Mouse (Mus musculus) stomach, postnatal 0 days (tissue): ENCODE results near the gene Izumo2. TPM values are rescaled to one million over a fixed set of nuclear protein-coding genes. Genes with fewer than 3 reads are reported as not detected.

ENCODE experiments used
- ATAC-seq: fragments of 200-750 bp; cut with Nextera tagmentation; 2 replicates; pipeline ENCODE4 v1.8.0; 2017; ENCODE audit not compliant: low FRiP score, low TSS enrichment
- DNase-seq: peaks from one replicate; pipeline ENCODE4 v3.0.0-alpha.2; 2016; ENCODE audit warnings: low spot score
- H3K27ac ChIP-seq: fragments of 300-500 bp; sonication (generic); replicated peaks from 2 replicates; pipeline ENCODE4 v1.5.1; 2014; ENCODE audit warnings: mild to moderate bottlenecking, control low read depth
- H3K27me3 ChIP-seq: fragments of 300-500 bp; sonication (generic); 2 replicates; pipeline ENCODE4 v1.6.1; 2014; ENCODE audit warnings: low read length; ENCODE audit not compliant: control insufficient read depth, insufficient read depth
- H3K36me3 ChIP-seq: fragments of 300-500 bp; sonication (generic); 2 replicates; pipeline ENCODE4 v1.6.1; 2014; ENCODE audit warnings: low read length, mixed read lengths; ENCODE audit not compliant: control insufficient read depth, insufficient read depth
- H3K4me1 ChIP-seq: fragments of 300-500 bp; sonication (generic); replicated peaks from 2 replicates; pipeline ENCODE4 v1.6.1; 2014; ENCODE audit warnings: antibody characterized with exemption; ENCODE audit not compliant: control insufficient read depth, insufficient read depth
- H3K4me2 ChIP-seq: fragments of 300-500 bp; sonication (generic); replicated peaks from 2 replicates; pipeline ENCODE4 v1.6.1; 2014; ENCODE audit warnings: low read depth, mild to moderate bottlenecking, control low read depth, moderate library complexity
- H3K4me3 ChIP-seq: fragments of 300-500 bp; sonication (generic); 2 replicates; pipeline ENCODE4 v1.5.1; 2014; ENCODE audit warnings: low read depth, low read length, control low read depth
- H3K9ac ChIP-seq: fragments of 300-500 bp; sonication (generic); 2 replicates; pipeline ENCODE4 v1.6.1; 2014; ENCODE audit warnings: mild to moderate bottlenecking, low read length, control low read depth, mixed read lengths
- H3K9me3 ChIP-seq: fragments of 300-500 bp; sonication (generic); 2 replicates; pipeline ENCODE4 v1.6.1; 2016; ENCODE audit warnings: low read length; ENCODE audit not compliant: control insufficient read depth
- CTCF ChIP-seq: IDR thresholded peaks from 2 replicates; pipeline ENCODE4 v1.5.1; 2016; ENCODE audit warnings: antibody characterized with exemption, low read depth, mild to moderate bottlenecking, moderate library complexity
- EP300 ChIP-seq: optimal IDR thresholded peaks from 2 replicates; pipeline ENCODE3; 2016; ENCODE audit warnings: antibody characterized with exemption
- WGBS: fragments of 180-500 bp; shearing (Covaris S2); extraction: QIAGEN DNeasy Blood & Tissue Kit; methylation state at CpG from one replicate; pipeline ENCODE4 v1.1.7; 2014; 5-methylcytosine and 5-hydroxymethylcytosine counted together
- polyA plus RNA-seq: library from polyadenylated mRNA; unstranded; fragments of >200 nt; fragmentation: Nextera tagmentation; extraction: Ambion mirVana; gene quantifications from 2 replicates; pipeline ENCODE4 v1.2.1, GENCODE M21; 2015

Izumo2 gene
- polyA plus RNA-seq, 1 experiment from 2014 or later = not detected

GRCm38 (mm10) chr7:44689331-44689730, 19.2 kb upstream of the Izumo2 start:
- DNase-seq (no peak), ATAC-seq (no peak)
- no peak overlapping the region for H3K4me2 ChIP-seq
- no peaks in the 10 kb centered on the region for H3K4me1 ChIP-seq
- no peaks in the 10 kb centered on the region for H3K27me3 ChIP-seq
- H3K9me3 ChIP-seq = no peaks in the 10 kb centered on the region
- no peak overlapping the region for H3K4me3 ChIP-seq
- no peaks in the 10 kb centered on the region for H3K36me3 ChIP-seq
- WGBS = 89% methylated on average over 7 of the region's 7 CpGs
- H3K9ac ChIP-seq = no peak overlapping the region
- H3K27ac ChIP-seq = no peak overlapping the region
- TF ChIP-seq EP300 (no peak), CTCF (no peak)

DNA sequence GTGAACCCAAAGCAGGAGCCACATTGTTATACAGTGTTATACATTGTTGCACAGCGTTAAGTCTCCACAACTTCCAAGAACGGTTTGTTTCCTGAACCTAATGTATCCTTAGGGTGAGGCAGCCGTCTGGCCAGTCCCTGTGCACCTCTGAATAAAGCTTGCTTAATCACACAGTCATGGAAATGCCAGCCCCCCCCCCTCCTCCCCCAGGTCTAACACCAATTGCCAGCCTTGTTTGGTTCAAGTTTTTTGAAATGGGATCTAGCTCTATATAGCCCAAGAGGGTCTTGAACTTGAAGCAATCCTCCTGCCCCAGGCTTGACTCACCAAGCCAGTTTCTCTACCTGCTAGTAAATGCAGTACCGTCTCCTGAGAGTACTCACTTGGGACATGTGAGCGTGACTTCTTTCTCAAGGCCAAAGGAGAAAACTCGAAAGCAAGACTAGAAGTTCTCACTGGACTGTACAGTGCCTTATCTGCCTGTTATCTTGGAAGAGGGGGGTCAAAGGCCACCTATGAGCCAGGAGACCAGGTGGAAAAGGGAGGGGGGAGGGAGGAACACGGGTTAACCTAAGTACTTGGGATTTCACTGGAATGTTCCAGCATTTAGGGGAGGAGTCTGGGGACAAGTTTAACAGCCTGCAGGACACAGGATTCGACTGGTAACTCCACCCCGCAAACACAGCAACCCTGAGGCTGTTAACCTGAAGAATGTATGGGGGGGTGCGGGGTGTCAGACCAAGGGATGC, 14.9 kb upstream of the Izumo2 start:
- H3K9ac ChIP-seq = no peak overlapping the region
- 39% methylated on average over 10 of the region's 10 CpGs for WGBS
- ATAC-seq = peak; percentile 28

DNA sequence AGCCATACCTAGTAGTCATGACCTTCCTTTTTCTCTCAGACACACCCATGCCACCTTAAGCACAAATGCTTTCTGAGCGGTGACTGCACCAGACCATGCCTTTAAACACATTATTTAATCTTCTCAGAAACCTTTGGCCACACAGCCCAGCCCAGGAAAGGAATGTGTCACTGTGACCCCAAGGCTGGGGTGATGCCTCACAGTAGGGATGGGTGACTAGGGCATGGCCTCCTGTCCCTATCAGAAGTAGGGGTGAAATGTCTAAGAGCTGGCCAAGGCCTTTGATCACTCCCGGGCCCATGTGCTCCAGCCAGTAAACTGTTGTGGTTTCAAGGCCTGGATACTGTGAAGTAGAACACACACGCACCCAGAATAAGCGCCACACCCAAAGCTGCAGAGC, 13.3 kb upstream of the Izumo2 start:
- DNase-seq (peak; percentile 80), ATAC-seq (peak; percentile 91)
- Histone ChIP-seq H3K4me3 (no peak overlapping the region), H3K9ac (no peak overlapping the region), H3K27me3 (no peaks in the 10 kb centered on the region), H3K4me2 (no peak overlapping the region), H3K36me3 (no peaks in the 10 kb centered on the region), H3K9me3 (no peaks in the 10 kb centered on the region), H3K4me1 (no peaks in the 10 kb centered on the region), H3K27ac (peak overlapping the region; percentile 82; the same call in 1 of the 2 replicates)
- WGBS = 71% methylated on average over 4 of the region's 4 CpGs
- TF ChIP-seq EP300 (no peak), CTCF (no peak)

More for the DNA sequence above, 14.9 kb upstream of the Izumo2 start:
- H3K27ac ChIP-seq = peak overlapping the region; percentile 82
- DNase-seq = peak; percentile 66
- H3K36me3 ChIP-seq = no peaks in the 10 kb centered on the region
- no peaks in the 10 kb centered on the region for H3K4me1 ChIP-seq
- TF ChIP-seq EP300 (no peak), CTCF (no peak)
- no peaks in the 10 kb centered on the region for H3K27me3 ChIP-seq
- no peak overlapping the region for H3K4me2 ChIP-seq
- H3K4me3 ChIP-seq = no peak overlapping the region
- no peaks in the 10 kb centered on the region for H3K9me3 ChIP-seq

GRCm38 (mm10) chr7:44697191-44697710, 11.3 kb upstream of the Izumo2 start:
- Histone ChIP-seq H3K27me3 (no peaks in the 10 kb centered on the region), H3K4me3 (no peak overlapping the region), H3K4me1 (no peaks in the 10 kb centered on the region), H3K27ac (peak overlapping the region; percentile 35), H3K36me3 (no peaks in the 10 kb centered on the region), H3K9ac (no peak overlapping the region), H3K9me3 (no peaks in the 10 kb centered on the region), H3K4me2 (peak overlapping the region; percentile 29)
- TF ChIP-seq EP300 (no peak), CTCF (no peak)
- no peak for ATAC-seq
- WGBS = 10% methylated on average over 20 of the region's 20 CpGs
- peak; percentile 68 for DNase-seq

GRCm38 (mm10) chr7:44697980-44698379, 10.6 kb upstream of the Izumo2 start:
- no peak for DNase-seq
- ATAC-seq = no peak
- Histone ChIP-seq H3K4me1 (no peaks in the 10 kb centered on the region), H3K27ac (no peak overlapping the region), H3K4me3 (no peak overlapping the region), H3K4me2 (no peak overlapping the region), H3K27me3 (no peaks in the 10 kb centered on the region), H3K36me3 (no peaks in the 10 kb centered on the region), H3K9ac (no peak overlapping the region), H3K9me3 (no peaks in the 10 kb centered on the region)
- TF ChIP-seq EP300 (no peak), CTCF (no peak)
- 54% methylated on average over 7 of the region's 7 CpGs for WGBS

DNA sequence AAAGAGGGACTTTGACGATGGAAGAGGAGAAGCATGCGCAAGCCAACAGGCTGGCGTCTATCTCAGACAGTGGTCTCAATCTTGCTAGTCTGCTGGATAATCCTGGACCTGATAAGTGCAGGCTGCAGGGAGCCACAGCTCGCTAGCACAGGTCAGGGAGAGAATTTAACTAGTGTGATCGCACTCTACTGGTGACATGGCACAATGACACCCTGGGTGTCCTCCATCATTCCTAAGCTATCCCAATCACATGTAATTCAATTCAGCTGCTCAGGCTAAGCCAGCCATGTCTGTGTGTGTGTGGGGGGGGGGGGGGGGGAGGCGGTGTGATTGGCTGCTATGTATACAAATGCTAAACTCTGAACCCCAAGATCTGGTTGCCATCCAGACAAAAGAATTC, 6.6 kb upstream of the Izumo2 start:
- peak; percentile 63 for ATAC-seq
- Histone ChIP-seq H3K27ac (no peak overlapping the region), H3K9me3 (no peaks in the 10 kb centered on the region), H3K4me2 (no peak overlapping the region), H3K27me3 (no peaks in the 10 kb centered on the region), H3K4me3 (no peak overlapping the region), H3K9ac (no peak overlapping the region), H3K4me1 (no peaks in the 10 kb centered on the region), H3K36me3 (no peaks in the 10 kb centered on the region)
- peak; percentile 58 for DNase-seq
- 5% methylated on average over 6 of the region's 6 CpGs for WGBS
- TF ChIP-seq CTCF (peak; percentile 75), EP300 (no peak)
